Mouse (Mus musculus): ENCODE measurements around the gene Mtf1. TPM values are rescaled to one million over a fixed set of nuclear protein-coding genes. Genes with fewer than 3 reads are reported as not detected.

Mtf1 gene
- polyA plus RNA-seq (2015; fragmentation: Illumina TruSeq; extraction: RNeasy Lipid Tissue Mini Kit (QIAGEN cat#74804); ENCODE audit: low read depth, low replicate concordance) = 18.5 TPM

GRCm38 (mm10) chr4:124801552-124802308, at the start of gene Mtf1:
Gene Mtf1 (plus strand): TSS chr4:124802104.

GRCm38 (mm10) chr4:124850261-124850913, 48.5 kb downstream of the Mtf1 start, which contains the start of gene Yrdc:
Gene Yrdc (plus strand): TSS chr4:124850679.

GRCm38 (mm10) chr4:124850933-124851658, 49.2 kb downstream of the Mtf1 start, which contains the start of gene 1110065P20Rik:
Gene 1110065P20Rik (minus strand): TSS chr4:124851196.

GRCm38 (mm10) chr4:124861283-124862188, 59.6 kb downstream of the Mtf1 start, which contains the start of gene Maneal:
Gene Maneal (minus strand): TSS chr4:124862171.

GRCm38 (mm10) chr4:124880599-124880998, 78.7 kb downstream of the Mtf1 start, which contains the start of gene Epha10:
Gene Epha10 (plus strand): TSS chr4:124880899.

Other genes starting within 250 kb of the Mtf1 start
- gene 3100002H09Rik, start 191.3 kb upstream of the Mtf1 start, polyA plus RNA-seq (2015; fragmentation: Illumina TruSeq; extraction: RNeasy Lipid Tissue Mini Kit (QIAGEN cat#74804); ENCODE audit: low read depth, low replicate concordance) = not detected
- gene Pou3f1, start 145.3 kb upstream of the Mtf1 start, polyA plus RNA-seq (2015; fragmentation: Illumina TruSeq; extraction: RNeasy Lipid Tissue Mini Kit (QIAGEN cat#74804); ENCODE audit: low read depth, low replicate concordance) = 11.6 TPM
- 26.1 TPM for gene Utp11, start 108.5 kb upstream of the Mtf1 start, polyA plus RNA-seq (2015; fragmentation: Illumina TruSeq; extraction: RNeasy Lipid Tissue Mini Kit (QIAGEN cat#74804); ENCODE audit: low read depth, low replicate concordance)
- 0.82 TPM for gene Fhl3, start 101.4 kb upstream of the Mtf1 start, polyA plus RNA-seq (2015; fragmentation: Illumina TruSeq; extraction: RNeasy Lipid Tissue Mini Kit (QIAGEN cat#74804); ENCODE audit: low read depth, low replicate concordance)
- gene Sf3a3, start 87.3 kb upstream of the Mtf1 start, polyA plus RNA-seq (2015; fragmentation: Illumina TruSeq; extraction: RNeasy Lipid Tissue Mini Kit (QIAGEN cat#74804); ENCODE audit: low read depth, low replicate concordance) = 42.1 TPM
- gene Inpp5b, start 60.3 kb upstream of the Mtf1 start, polyA plus RNA-seq (2015; fragmentation: Illumina TruSeq; extraction: RNeasy Lipid Tissue Mini Kit (QIAGEN cat#74804); ENCODE audit: low read depth, low replicate concordance) = 43.6 TPM
- 49.4 TPM for gene Yrdc, start 48.6 kb downstream of the Mtf1 start, polyA plus RNA-seq (2015; fragmentation: Illumina TruSeq; extraction: RNeasy Lipid Tissue Mini Kit (QIAGEN cat#74804); ENCODE audit: low read depth, low replicate concordance)
- 95.2 TPM for gene 1110065P20Rik, start 49.1 kb downstream of the Mtf1 start, polyA plus RNA-seq (2015; fragmentation: Illumina TruSeq; extraction: RNeasy Lipid Tissue Mini Kit (QIAGEN cat#74804); ENCODE audit: low read depth, low replicate concordance)
- 45.2 TPM for gene Maneal, start 60.1 kb downstream of the Mtf1 start, polyA plus RNA-seq (2015; fragmentation: Illumina TruSeq; extraction: RNeasy Lipid Tissue Mini Kit (QIAGEN cat#74804); ENCODE audit: low read depth, low replicate concordance)
- 28.4 TPM for gene Epha10, start 78.8 kb downstream of the Mtf1 start, polyA plus RNA-seq (2015; fragmentation: Illumina TruSeq; extraction: RNeasy Lipid Tissue Mini Kit (QIAGEN cat#74804); ENCODE audit: low read depth, low replicate concordance)
- 15.7 TPM for gene 9930104L06Rik, start 134.9 kb downstream of the Mtf1 start, polyA plus RNA-seq (2015; fragmentation: Illumina TruSeq; extraction: RNeasy Lipid Tissue Mini Kit (QIAGEN cat#74804); ENCODE audit: low read depth, low replicate concordance)
- gene Cdca8, start 137.2 kb downstream of the Mtf1 start, polyA plus RNA-seq (2015; fragmentation: Illumina TruSeq; extraction: RNeasy Lipid Tissue Mini Kit (QIAGEN cat#74804); ENCODE audit: low read depth, low replicate concordance) = 2.3 TPM
- gene Rspo1, start 184.3 kb downstream of the Mtf1 start, polyA plus RNA-seq (2015; fragmentation: Illumina TruSeq; extraction: RNeasy Lipid Tissue Mini Kit (QIAGEN cat#74804); ENCODE audit: low read depth, low replicate concordance) = 15.6 TPM
- gene Gnl2, start 214.5 kb downstream of the Mtf1 start, polyA plus RNA-seq (2015; fragmentation: Illumina TruSeq; extraction: RNeasy Lipid Tissue Mini Kit (QIAGEN cat#74804); ENCODE audit: low read depth, low replicate concordance) = 74.7 TPM

Measured in brain, adult 10 weeks (tissue).